Mouse (Mus musculus) liver, embryonic 14.5 days (tissue): Measurements from ENCODE around the gene Trim29. TPM values are rescaled to one million over a fixed set of nuclear protein-coding genes. Genes with fewer than 3 reads are reported as not detected.

Experiments
- ATAC-seq: fragments of 200-750 bp; cut with Nextera tagmentation; 2 replicates; pipeline ENCODE4 v1.8.0; 2017; ENCODE audit warnings: moderate number of reproducible peaks, mild to moderate bottlenecking, moderate library complexity; ENCODE audit not compliant: insufficient read depth
- DNase-seq, 3 experiments: peaks; one replicate each; pipeline ENCODE4 v3.0.0-alpha.2; 2012 to 2013; ENCODE audit warnings: low read depth in 3 of 3, low spot score in 3 of 3
- H3K27ac ChIP-seq: fragments of 300-500 bp; sonication (generic); 2 replicates; pipeline ENCODE4 v1.5.1; 2014; ENCODE audit warnings: moderate library complexity, mild to moderate bottlenecking, control low read depth, inconsistent platforms
- H3K27me3 ChIP-seq: fragments of 300-500 bp; sonication (generic); 2 replicates; pipeline ENCODE4 v1.6.1; 2014; ENCODE audit warnings: mild to moderate bottlenecking, low read length, moderate library complexity; ENCODE audit not compliant: control insufficient read depth, insufficient read depth
- H3K36me3 ChIP-seq: fragments of 300-500 bp; sonication (generic); replicated peaks from 2 replicates; pipeline ENCODE4 v1.6.1; 2014; ENCODE audit warnings: low read depth; ENCODE audit not compliant: control insufficient read depth, insufficient read depth
- H3K4me1 ChIP-seq, 2 experiments: fragments of 200-500 bp in 1 of 2; fragments of 300-500 bp in 1 of 2; sonication (generic) in 1 of 2; replicated peaks; 2 replicates each; pipeline ENCODE4 v1.6.1; 2012 to 2014; ENCODE audit warnings: antibody characterized with exemption in 1 of 2, inconsistent platforms in 1 of 2, low read length in 1 of 2; ENCODE audit not compliant: control insufficient read depth in 2 of 2, insufficient read depth in 2 of 2
- H3K4me2 ChIP-seq: fragments of 300-500 bp; sonication (generic); 2 replicates; pipeline ENCODE4 v1.6.1; 2014; ENCODE audit warnings: low read depth, mild to moderate bottlenecking, control low read depth, moderate library complexity
- H3K4me3 ChIP-seq, 2 experiments: fragments of 200-500 bp in 1 of 2; fragments of 300-500 bp in 1 of 2; sonication (generic) in 1 of 2; 2 replicates each; pipeline ENCODE4 v1.5.1; 2012 to 2014; ENCODE audit warnings: low read depth in 2 of 2, low read length in 2 of 2, mild to moderate bottlenecking in 2 of 2, control low read depth in 1 of 2, inconsistent platforms in 1 of 2, moderate library complexity in 1 of 2; ENCODE audit not compliant: insufficient read depth in 1 of 2
- H3K9ac ChIP-seq: fragments of 300-500 bp; sonication (generic); replicated peaks from 2 replicates; pipeline ENCODE4 v1.6.1; 2014; ENCODE audit warnings: mild to moderate bottlenecking, control low read depth, moderate library complexity
- H3K9me3 ChIP-seq: fragments of 300-500 bp; sonication (generic); 2 replicates; pipeline ENCODE4 v1.6.1; 2016; ENCODE audit warnings: low read length, mixed read lengths; ENCODE audit not compliant: control insufficient read depth
- CTCF ChIP-seq: IDR thresholded peaks from 2 replicates; pipeline ENCODE4 v1.5.1; 2016; ENCODE audit warnings: antibody characterized with exemption, low read depth, control low read depth
- EP300 ChIP-seq: IDR thresholded peaks from 2 replicates; pipeline ENCODE4 v1.6.1; 2016; ENCODE audit warnings: antibody characterized with exemption, low read depth
- WGBS: fragments of 180-500 bp; shearing (Covaris S2); extraction: QIAGEN DNeasy Blood & Tissue Kit; methylation state at CpG from one replicate; pipeline ENCODE4 v1.1.7; 2014; ENCODE audit not compliant: insufficient replicate concordance; 5-methylcytosine and 5-hydroxymethylcytosine counted together
- polyA plus RNA-seq, 2 experiments: library from polyadenylated mRNA; depleted of rRNA in 1 of 2; stranded (reverse) in 1 of 2; unstranded in 1 of 2; fragments of >200 nt; fragmentation: Nextera tagmentation in 1 of 2; extraction: Ambion mirVana in 1 of 2; gene quantifications; 2 replicates each; pipeline versions ENCODE4 v1.2.1 to v1.2.3; 2012 to 2014

Gene Trim29
- polyA plus RNA-seq, 2 experiments = 0.07 TPM; not detected in 1

DNA sequence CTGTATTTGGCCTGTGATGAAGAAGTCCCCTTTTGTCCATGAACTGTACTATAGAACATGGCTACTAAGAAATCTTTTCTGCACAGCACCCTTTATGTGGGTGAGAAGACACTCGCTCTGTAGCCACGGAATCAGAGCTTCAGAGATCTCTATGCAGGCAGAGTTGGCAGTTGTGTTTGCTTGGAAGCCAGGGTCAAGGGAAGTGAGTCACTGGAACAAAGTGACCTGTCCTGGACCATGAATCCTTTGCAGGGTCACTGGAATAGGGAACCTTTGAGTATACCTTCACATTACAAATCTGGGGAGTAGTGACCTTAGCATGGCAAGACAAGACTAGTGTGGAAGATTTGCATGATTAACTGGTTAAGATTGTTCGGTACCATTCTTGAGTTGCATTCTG is 58.1 kb downstream of the Trim29 start:
- no peak overlapping the region for H3K9ac ChIP-seq
- no peaks in the 10 kb centered on the region for H3K4me1 ChIP-seq
- H3K27me3 ChIP-seq = no peaks in the 10 kb centered on the region
- no peak for DNase-seq
- no peak overlapping the region for H3K4me3 ChIP-seq
- no peaks in the 10 kb centered on the region for H3K9me3 ChIP-seq
- no peak for ATAC-seq
- no peak overlapping the region for H3K27ac ChIP-seq
- H3K36me3 ChIP-seq = no peaks in the 10 kb centered on the region
- 56% methylated on average over 3 of the region's 3 CpGs for WGBS
- H3K4me2 ChIP-seq = no peak overlapping the region
- TF ChIP-seq CTCF = no peak
- no peak for TF ChIP-seq EP300

DNA sequence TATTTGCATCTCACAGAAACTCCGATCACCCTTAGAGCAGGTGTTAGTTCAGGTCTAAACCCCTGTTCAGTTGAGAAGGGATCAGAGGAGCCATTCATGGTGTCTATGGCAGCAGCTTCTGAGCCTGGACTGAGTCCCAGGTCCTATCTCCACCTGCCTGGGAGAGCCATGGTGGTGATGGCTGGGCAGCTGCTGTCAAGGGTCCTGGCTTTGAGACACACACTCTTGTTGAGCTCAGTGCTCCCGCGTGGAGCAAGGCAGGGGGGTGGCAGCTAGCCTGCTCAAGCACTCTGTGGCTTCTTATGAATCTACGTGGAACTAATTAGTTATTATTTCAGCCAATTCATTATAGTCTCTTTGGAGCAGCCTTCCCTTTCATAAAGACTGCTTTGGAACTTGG is 73.2 kb downstream of the Trim29 start:
- Histone ChIP-seq H3K27ac (no peak overlapping the region), H3K9ac (no peak overlapping the region), H3K4me3 (no peak overlapping the region), H3K4me2 (no peak overlapping the region), H3K36me3 (no peaks in the 10 kb centered on the region), H3K4me1 (no peaks in the 10 kb centered on the region), H3K27me3 (no peaks in the 10 kb centered on the region), H3K9me3 (no peaks in the 10 kb centered on the region)
- DNase-seq (no peak), ATAC-seq (no peak)
- 67% methylated on average over 4 of the region's 4 CpGs for WGBS
- no peak for TF ChIP-seq EP300
- no peak for TF ChIP-seq CTCF

DNA sequence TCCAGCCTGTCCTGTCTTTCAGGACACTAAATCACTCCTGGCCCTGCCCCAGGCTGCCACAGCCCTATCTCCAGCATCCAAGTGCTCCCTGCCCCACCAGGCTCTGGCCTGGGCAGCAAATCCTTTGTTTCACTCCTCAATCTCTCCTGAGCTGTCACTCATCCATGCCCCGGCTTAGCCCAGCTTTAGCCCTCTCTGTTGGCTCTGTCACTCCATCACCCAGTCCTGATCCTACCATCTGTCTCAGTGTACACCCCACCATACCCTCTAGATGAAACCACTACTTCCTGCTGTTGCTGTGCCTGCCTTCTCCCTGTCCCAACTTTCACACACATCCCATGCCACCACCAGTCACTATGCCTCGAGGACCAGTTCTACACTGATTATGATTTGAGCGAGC is 73.8 kb downstream of the Trim29 start:
- 41% methylated on average over 3 of the region's 3 CpGs for WGBS
- Histone ChIP-seq H3K4me1 (no peaks in the 10 kb centered on the region), H3K4me3 (no peak overlapping the region), H3K4me2 (no peak overlapping the region), H3K27ac (no peak overlapping the region), H3K36me3 (no peaks in the 10 kb centered on the region), H3K9ac (no peak overlapping the region), H3K27me3 (no peaks in the 10 kb centered on the region), H3K9me3 (no peaks in the 10 kb centered on the region)
- no peak for ATAC-seq
- TF ChIP-seq EP300 = no peak
- TF ChIP-seq CTCF = no peak
- no peak for DNase-seq

Other genes starting within 250 kb of the Trim29 start
- gene Arhgef12, start 203.6 kb upstream of the Trim29 start, polyA plus RNA-seq (2012; rRNA removed) = 7.5 and 9.3 TPM in 2 replicates
- gene Arhgef12, start 203.6 kb upstream of the Trim29 start, polyA plus RNA-seq (2014; fragmentation: Nextera tagmentation; extraction: Ambion mirVana) = 5.2 and 6.5 TPM in 2 replicates
- gene Tmem136, start 194.3 kb upstream of the Trim29 start, polyA plus RNA-seq (2012; rRNA removed) = 0.94 and 0.97 TPM in 2 replicates
- gene Tmem136, start 194.3 kb upstream of the Trim29 start, polyA plus RNA-seq (2014; fragmentation: Nextera tagmentation; extraction: Ambion mirVana) = 0.47 and 0.57 TPM in 2 replicates
- not detected in 2 replicates for gene Pou2f3, start 100.5 kb upstream of the Trim29 start, polyA plus RNA-seq (2012; rRNA removed)
- not detected in 2 replicates for gene Pou2f3, start 100.5 kb upstream of the Trim29 start, polyA plus RNA-seq (2014; fragmentation: Nextera tagmentation; extraction: Ambion mirVana)
- 20.7 and 29.4 TPM in 2 replicates for gene Oaf, start 70.9 kb upstream of the Trim29 start, polyA plus RNA-seq (2012; rRNA removed)
- 37.1 and 42.6 TPM in 2 replicates for gene Oaf, start 70.9 kb upstream of the Trim29 start, polyA plus RNA-seq (2014; fragmentation: Nextera tagmentation; extraction: Ambion mirVana)